Mouse (Mus musculus) right cerebral cortex, postnatal 14 days (tissue): ENCODE measurements at regions not wholly inside any gene's neighbourhood (a gene's known extent, or its start where the extent isn't known, plus 50 kb on each side); places are given as distances from the start of the nearest gene placed in this dataset.
"Not testable (repeated sequence)": the region's sequence is repeated elsewhere in the genome, so short reads cannot be mapped to it uniquely, and the experiment has no call there.

ENCODE experiments used
- DNase-seq: peaks from one replicate; pipeline ENCODE4 v3.0.0; 2022

GRCm38 (mm10) chr9:80961818-80962217 lies 496.5 kb upstream of the Impg1 start:
- DNase-seq = no peak

- peak; percentile 9 for DNase-seq
Measured at GRCm38 (mm10) chr9:80942991-80943390, 477.7 kb upstream of the Impg1 start.

- no peak for DNase-seq
Measured at GRCm38 (mm10) chr9:80941424-80941823, 476.1 kb upstream of the Impg1 start.

- DNase-seq = no peak
Measured at GRCm38 (mm10) chr9:80938238-80938637, 473.0 kb upstream of the Impg1 start.

- DNase-seq = no peak
Measured at GRCm38 (mm10) chr9:80930628-80931027, 465.3 kb upstream of the Impg1 start.

- DNase-seq = no peak
Measured at GRCm38 (mm10) chr9:80920304-80920703, 455.0 kb upstream of the Impg1 start.

GRCm38 (mm10) chr9:80913867-80914266 lies 448.6 kb upstream of the Impg1 start:
- no peak for DNase-seq

GRCm38 (mm10) chr9:80912177-80912576 lies 446.9 kb upstream of the Impg1 start:
- DNase-seq = no peak

GRCm38 (mm10) chr9:80866807-80867206 lies 401.5 kb upstream of the Impg1 start:
- DNase-seq = no peak

- DNase-seq = no peak
Measured at GRCm38 (mm10) chr9:80858998-80859397, 393.7 kb upstream of the Impg1 start.

GRCm38 (mm10) chr9:80848190-80848589 lies 382.9 kb upstream of the Impg1 start:
- DNase-seq = no peak

GRCm38 (mm10) chr9:80832808-80833207 lies 367.5 kb upstream of the Impg1 start:
- no peak for DNase-seq

- DNase-seq = no peak
Measured at GRCm38 (mm10) chr9:80825346-80825745, 360.1 kb upstream of the Impg1 start.

- DNase-seq = no peak
Measured at GRCm38 (mm10) chr9:80820066-80820465, 354.8 kb upstream of the Impg1 start.

GRCm38 (mm10) chr9:80819070-80819469 lies 353.8 kb upstream of the Impg1 start:
- no peak for DNase-seq

GRCm38 (mm10) chr9:80813921-80814320 lies 348.6 kb upstream of the Impg1 start:
- not testable (repeated sequence) for DNase-seq

GRCm38 (mm10) chr9:80791523-80791922 lies 326.2 kb upstream of the Impg1 start:
- no peak for DNase-seq

GRCm38 (mm10) chr9:80774541-80774940 lies 309.3 kb upstream of the Impg1 start:
- no peak for DNase-seq

GRCm38 (mm10) chr9:80735806-80736205 lies 270.5 kb upstream of the Impg1 start:
- not testable (repeated sequence) for DNase-seq

GRCm38 (mm10) chr9:80732971-80733370 lies 267.7 kb upstream of the Impg1 start:
- DNase-seq = no peak

- no peak for DNase-seq
Measured at GRCm38 (mm10) chr9:80723638-80724037, 258.4 kb upstream of the Impg1 start.

- no peak for DNase-seq
Measured at GRCm38 (mm10) chr9:80718516-80718915, 253.2 kb upstream of the Impg1 start.

GRCm38 (mm10) chr9:80709781-80710180 lies 244.5 kb upstream of the Impg1 start:
- no peak for DNase-seq

GRCm38 (mm10) chr9:80705264-80705663 lies 240.0 kb upstream of the Impg1 start:
- no peak for DNase-seq

GRCm38 (mm10) chr9:80697171-80697570 lies 231.9 kb upstream of the Impg1 start:
- no peak for DNase-seq
